Mouse (Mus musculus): ENCODE data around the gene Gm28374. TPM values are rescaled to one million over a fixed set of nuclear protein-coding genes. Genes with fewer than 3 reads are reported as not detected.

Gene Gm28374
- total and polyA plus RNA-seq, 2 experiments from 2014 or later: 0.57 TPM; not detected in 1

DNA sequence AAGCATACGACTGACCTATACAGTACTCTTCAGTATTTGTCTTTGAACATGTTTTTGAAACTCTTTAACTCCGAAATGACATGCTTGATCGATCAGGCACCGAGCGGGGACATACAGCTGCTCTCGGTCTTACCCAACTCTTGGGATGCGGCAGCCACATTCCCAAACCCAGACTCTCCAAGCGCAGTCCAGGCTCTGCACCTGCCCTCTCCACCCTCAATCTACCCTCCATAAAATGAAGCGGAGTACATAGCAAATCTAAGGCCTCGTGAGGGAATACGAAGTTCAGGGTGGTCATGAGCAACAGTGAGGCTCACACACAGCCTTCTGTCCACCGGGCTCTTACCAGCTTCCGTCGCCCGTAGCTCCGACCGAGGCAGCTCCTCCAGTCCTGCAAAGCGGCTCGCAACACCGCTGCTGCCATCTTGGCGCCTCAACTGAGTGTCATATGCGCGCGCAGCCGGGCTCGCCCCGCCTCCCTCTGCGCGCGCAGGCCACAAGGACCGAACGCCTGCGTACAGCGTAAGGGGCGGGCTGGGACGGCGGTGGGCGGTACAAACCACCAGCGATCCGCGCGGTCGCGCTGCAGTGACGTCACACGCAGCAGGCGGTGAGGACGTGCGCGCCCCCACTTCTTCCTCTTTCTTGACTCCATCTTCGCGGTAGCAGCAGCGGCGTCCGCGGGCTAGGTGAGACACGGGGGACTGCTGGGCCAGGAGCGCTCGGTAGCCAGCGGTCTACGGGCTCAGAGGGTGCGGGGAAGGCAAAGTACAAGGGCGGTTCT, 24.6 kb downstream of the Gm28374 start, which contains the start of the genes Mrpl49 and Fau:
Mrpl49 (minus strand) TSS at position 473 of the 784 bp plus-strand sequence.
Fau (plus strand) TSS at position 532 of the 784 bp plus-strand sequence.
- ATAC-seq (peak; percentile 89), DNase-seq (peak; percentile 100)
- Histone ChIP-seq H3K27me3 (ENCODE audit: insufficient read depth, low read length) (no peaks in the 10 kb centered on the region), H3K9me3 (ENCODE audit: low read length) (no peaks in the 10 kb centered on the region), H3K4me1 (ENCODE audit: insufficient read depth) (peaks cover 8% of the 10 kb centered on the region), H3K9ac (peak within 1 kb of the TSS; percentile 94), H3K4me3 (ENCODE audit: low read depth, low read length) (peak within 1 kb of the TSS; percentile 91), H3K27ac (ENCODE audit: low read depth, low read length) (peak within 1 kb of the TSS; percentile 80), H3K4me2 (ENCODE audit: low read depth) (peak within 1 kb of the TSS; percentile 88), H3K36me3 (ENCODE audit: insufficient read depth) (peaks cover 34% of the 10 kb centered on the region)
- no peak for TF ChIP-seq CTCF (IDR thresholded peaks at IDR 0.05; ENCODE audit: low read depth)
- WGBS: 3% methylated on average over 62 of the region's 63 CpGs

DNA sequence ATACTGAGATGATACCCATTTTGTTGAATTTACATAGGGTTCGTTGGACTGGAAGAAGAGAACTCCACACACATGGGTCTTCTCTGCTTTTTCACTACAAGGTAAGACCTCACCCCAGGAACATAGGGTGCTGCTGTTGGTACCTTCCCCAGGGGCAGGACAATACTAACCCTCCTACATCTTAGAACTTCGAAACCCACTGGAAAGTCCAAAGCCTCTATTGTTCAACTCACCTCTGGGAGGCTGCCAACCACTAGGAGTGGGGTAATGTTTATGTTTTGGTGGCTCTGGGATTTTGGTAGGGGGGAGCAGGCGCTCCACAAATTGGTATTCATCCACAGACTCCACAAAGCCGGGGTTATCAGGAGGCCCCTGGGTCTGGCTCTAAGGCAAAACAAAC, 25.4 kb downstream of the Gm28374 start:
- TF ChIP-seq CTCF (IDR thresholded peaks at IDR 0.05; ENCODE audit: low read depth): no peak
- 42% methylated on average over 4 of the region's 4 CpGs for WGBS
- Histone ChIP-seq H3K9me3 (ENCODE audit: low read length) (no peaks in the 10 kb centered on the region), H3K27me3 (ENCODE audit: insufficient read depth, low read length) (no peaks in the 10 kb centered on the region), H3K4me2 (ENCODE audit: low read depth) (peak overlapping the region; percentile 88), H3K27ac (ENCODE audit: low read depth, low read length) (no peak overlapping the region), H3K4me3 (ENCODE audit: low read depth, low read length) (peak overlapping the region; percentile 91), H3K36me3 (ENCODE audit: insufficient read depth) (peaks cover 42% of the 10 kb centered on the region), H3K4me1 (ENCODE audit: insufficient read depth) (0 out of 2 replicates have a peak, but pooled peaks cover under 1% of the 10 kb centered on the region), H3K9ac (0 out of 2 replicates have a peak overlapping the region, but pooled peaks have one; percentile 94)
- no peak for ATAC-seq
- DNase-seq: no peak

GRCm38 (mm10) chr19:6054296-6054695, 27.8 kb downstream of the Gm28374 start:
- Histone ChIP-seq H3K9ac (no peak overlapping the region), H3K4me3 (ENCODE audit: low read depth, low read length) (no peak overlapping the region), H3K4me1 (ENCODE audit: insufficient read depth) (no peaks in the 10 kb centered on the region), H3K4me2 (ENCODE audit: low read depth) (no peak overlapping the region), H3K9me3 (ENCODE audit: low read length) (no peaks in the 10 kb centered on the region), H3K27ac (ENCODE audit: low read depth, low read length) (no peak overlapping the region), H3K27me3 (ENCODE audit: insufficient read depth, low read length) (no peaks in the 10 kb centered on the region), H3K36me3 (ENCODE audit: insufficient read depth) (peaks cover 61% of the 10 kb centered on the region)
- no peak for DNase-seq
- 95% methylated on average over 5 of the region's 5 CpGs for WGBS
- no peak for TF ChIP-seq CTCF (IDR thresholded peaks at IDR 0.05; ENCODE audit: low read depth)
- ATAC-seq: no peak

- no peak for TF ChIP-seq CTCF (IDR thresholded peaks at IDR 0.05; ENCODE audit: low read depth)
- Histone ChIP-seq H3K4me2 (ENCODE audit: low read depth) (no peak overlapping the region), H3K4me3 (ENCODE audit: low read depth, low read length) (no peak overlapping the region), H3K36me3 (ENCODE audit: insufficient read depth) (peaks cover 70% of the 10 kb centered on the region), H3K9ac (no peak overlapping the region), H3K27ac (ENCODE audit: low read depth, low read length) (no peak overlapping the region), H3K27me3 (ENCODE audit: insufficient read depth, low read length) (no peaks in the 10 kb centered on the region), H3K9me3 (ENCODE audit: low read length) (no peaks in the 10 kb centered on the region), H3K4me1 (ENCODE audit: insufficient read depth) (peaks cover 6% of the 10 kb centered on the region; the same call in 1 of the 2 replicates)
- DNase-seq: no peak
- 87% methylated on average over 7 of the region's 7 CpGs for WGBS
- no peak for ATAC-seq
Observed at GRCm38 (mm10) chr19:6052516-6052915, 29.5 kb downstream of the Gm28374 start.

DNA sequence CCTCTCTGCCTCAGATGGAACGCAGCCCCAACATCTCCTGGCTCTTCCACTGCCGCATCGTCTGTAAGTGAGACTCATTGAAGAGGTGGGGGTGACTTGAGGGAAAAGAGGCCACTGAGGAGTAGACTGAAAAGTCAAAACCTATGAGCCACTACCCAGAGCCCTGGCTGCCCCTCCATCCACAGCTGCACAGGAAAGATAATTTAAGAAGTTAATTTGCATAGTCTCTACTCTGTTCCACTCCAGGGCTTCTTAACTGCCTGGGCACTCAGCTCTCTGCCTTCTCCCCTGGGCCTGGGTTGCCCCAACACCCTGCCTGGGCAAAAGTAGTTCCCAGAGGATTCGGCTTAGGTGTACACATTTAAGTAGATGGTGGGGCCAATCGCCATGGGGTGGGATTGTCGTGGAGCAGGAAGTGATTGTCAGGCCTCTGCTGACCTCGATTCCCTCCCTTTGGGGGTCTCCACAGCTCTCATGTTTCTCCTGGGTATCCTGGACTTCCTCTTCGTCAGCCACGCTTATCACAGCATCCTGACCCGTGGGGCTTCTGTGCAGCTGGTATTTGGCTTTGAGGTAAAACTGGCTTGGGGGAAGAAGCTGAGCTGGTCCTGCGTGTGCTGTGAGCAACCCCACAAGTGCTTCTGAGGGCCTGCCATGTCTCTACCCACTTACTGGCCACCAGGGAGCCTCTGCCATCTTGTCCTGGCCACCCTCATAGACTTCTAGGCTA, 33.2 kb downstream of the Gm28374 start:
- ATAC-seq: no peak
- no peak overlapping the region for H3K9ac ChIP-seq
- DNase-seq: no peak
- no peaks in the 10 kb centered on the region for H3K9me3 ChIP-seq (ENCODE audit: low read length)
- peaks cover 12% of the 10 kb centered on the region; the same call in 1 of the 2 replicates for H3K4me1 ChIP-seq (ENCODE audit: insufficient read depth)
- WGBS: 92% methylated on average over 11 of the region's 11 CpGs
- peaks cover 54% of the 10 kb centered on the region for H3K36me3 ChIP-seq (ENCODE audit: insufficient read depth)
- TF ChIP-seq CTCF (IDR thresholded peaks at IDR 0.05; ENCODE audit: low read depth): no peak
- H3K27ac ChIP-seq (ENCODE audit: low read depth, low read length): no peak overlapping the region
- H3K27me3 ChIP-seq (ENCODE audit: insufficient read depth, low read length): no peaks in the 10 kb centered on the region
- no peak overlapping the region for H3K4me3 ChIP-seq (ENCODE audit: low read depth, low read length)
- no peak overlapping the region for H3K4me2 ChIP-seq (ENCODE audit: low read depth)

DNA sequence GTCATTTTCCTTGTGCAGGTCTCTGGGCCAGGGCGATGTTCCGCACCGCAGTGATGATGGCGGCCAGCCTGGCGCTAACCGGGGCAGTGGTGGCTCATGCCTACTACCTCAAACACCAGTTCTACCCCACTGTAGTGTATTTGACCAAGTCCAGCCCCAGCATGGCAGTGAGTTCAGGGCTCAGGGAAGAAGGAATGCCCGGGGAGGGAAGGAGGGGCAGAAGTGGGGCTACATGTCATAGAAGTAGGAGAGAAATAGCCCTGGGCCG, 34.2 kb downstream of the Gm28374 start:
- H3K4me1 ChIP-seq (ENCODE audit: insufficient read depth): peaks cover 12% of the 10 kb centered on the region; the same call in 1 of the 2 replicates
- H3K9ac ChIP-seq: no peak overlapping the region
- H3K36me3 ChIP-seq (ENCODE audit: insufficient read depth): peaks cover 44% of the 10 kb centered on the region
- no peak for TF ChIP-seq CTCF (IDR thresholded peaks at IDR 0.05; ENCODE audit: low read depth)
- DNase-seq: no peak
- no peaks in the 10 kb centered on the region for H3K9me3 ChIP-seq (ENCODE audit: low read length)
- 93% methylated on average over 8 of the region's 8 CpGs for WGBS
- peak overlapping the region; percentile 95 for H3K4me2 ChIP-seq (ENCODE audit: low read depth)
- H3K27me3 ChIP-seq (ENCODE audit: insufficient read depth, low read length): no peaks in the 10 kb centered on the region
- ATAC-seq: no peak
- H3K27ac ChIP-seq (ENCODE audit: low read depth, low read length): no peak overlapping the region
- H3K4me3 ChIP-seq (ENCODE audit: low read depth, low read length): peak overlapping the region; percentile 89
